Mouse (Mus musculus): ENCODE measurements around the gene Lin37. TPM values are rescaled to one million over a fixed set of nuclear protein-coding genes. Genes with fewer than 3 reads are reported as not detected.

The Lin37 gene
- total and polyA plus RNA-seq, 3 experiments = 24.9 to 82.7 (median 78.0) TPM

- Histone ChIP-seq H3K36me3 (replicated peaks) (peaks cover 70% of the 10 kb centered on the region), H3K4me1 (ENCODE audit: insufficient read depth, low read depth, low read length) (peaks cover 12% of the 10 kb centered on the region), H3K27me3 (ENCODE audit: insufficient read depth, low read length) (peaks cover 10% of the 10 kb centered on the region; the same call in 1 of the 2 replicates), H3K9me3 (replicated peaks) (no peaks in the 10 kb centered on the region), H3K4me3 (ENCODE audit: low read depth, low read length) (no peak overlapping the region)
- DNase-seq (ENCODE audit: low spot score) (no peak), ATAC-seq (ENCODE audit: extremely low read depth, insufficient number of reproducible peaks, low FRiP score, poor library complexity, severe bottlenecking) (no peak)
- TF ChIP-seq CTCF (IDR thresholded peaks at IDR 0.05; ENCODE audit: low read depth, low read length) = no peak
- TF ChIP-seq TAL1 (conservative IDR thresholded peaks at IDR 0.05; ENCODE audit: low read depth, low read length) = no peak
- TF ChIP-seq GATA1 (IDR thresholded peaks at IDR 0.05; ENCODE audit: borderline replicate concordance, low read length) = no peak
- no peak for TF ChIP-seq GATA2 (IDR thresholded peaks at IDR 0.05; ENCODE audit: borderline replicate concordance, low read depth, low read length)
- TF ChIP-seq POLR2AphosphoS5 (IDR thresholded peaks at IDR 0.05; ENCODE audit: insufficient replicate concordance, low read depth, low read length) = no peak
Measured at GRCm38 (mm10) chr7:30524487-30524886, 35.2 kb downstream of the Lin37 start.

DNA sequence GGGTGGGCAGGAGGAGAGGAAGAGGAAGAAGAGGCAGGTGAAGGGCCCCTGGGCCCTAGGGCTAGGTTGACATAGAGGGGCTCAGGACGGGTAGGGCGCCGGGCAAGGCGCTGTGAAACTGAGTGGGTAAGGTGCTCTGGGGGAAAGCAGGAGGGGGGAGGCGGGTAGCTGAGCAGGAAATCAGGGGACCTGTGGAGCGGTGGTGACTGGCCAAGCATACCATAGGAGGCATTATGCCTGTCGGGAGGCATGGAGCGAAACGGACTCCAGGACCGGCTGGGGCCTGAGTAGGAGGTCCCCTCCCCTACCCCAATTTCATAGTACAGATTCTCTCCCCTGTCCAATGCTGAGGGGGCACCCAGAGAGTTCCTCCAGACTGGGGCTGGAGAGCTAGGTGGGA lies 36.8 kb downstream of the Lin37 start:
- no peaks in the 10 kb centered on the region for H3K9me3 ChIP-seq (replicated peaks)
- H3K36me3 ChIP-seq (replicated peaks) = peaks cover 54% of the 10 kb centered on the region
- H3K4me3 ChIP-seq (ENCODE audit: low read depth, low read length) = no peak overlapping the region
- ATAC-seq (ENCODE audit: extremely low read depth, insufficient number of reproducible peaks, low FRiP score, poor library complexity, severe bottlenecking) = no peak
- DNase-seq (ENCODE audit: low spot score) = no peak
- H3K4me1 ChIP-seq (ENCODE audit: insufficient read depth, low read depth, low read length) = peaks cover 3% of the 10 kb centered on the region; the same call in 1 of the 2 replicates
- H3K27me3 ChIP-seq (ENCODE audit: insufficient read depth, low read length) = peaks cover 24% of the 10 kb centered on the region
- TF ChIP-seq POLR2AphosphoS5 (IDR thresholded peaks at IDR 0.05; ENCODE audit: insufficient replicate concordance, low read depth, low read length) (no peak), GATA2 (IDR thresholded peaks at IDR 0.05; ENCODE audit: borderline replicate concordance, low read depth, low read length) (no peak), CTCF (IDR thresholded peaks at IDR 0.05; ENCODE audit: low read depth, low read length) (no peak), TAL1 (conservative IDR thresholded peaks at IDR 0.05; ENCODE audit: low read depth, low read length) (no peak), GATA1 (IDR thresholded peaks at IDR 0.05; ENCODE audit: borderline replicate concordance, low read length) (no peak)

DNA sequence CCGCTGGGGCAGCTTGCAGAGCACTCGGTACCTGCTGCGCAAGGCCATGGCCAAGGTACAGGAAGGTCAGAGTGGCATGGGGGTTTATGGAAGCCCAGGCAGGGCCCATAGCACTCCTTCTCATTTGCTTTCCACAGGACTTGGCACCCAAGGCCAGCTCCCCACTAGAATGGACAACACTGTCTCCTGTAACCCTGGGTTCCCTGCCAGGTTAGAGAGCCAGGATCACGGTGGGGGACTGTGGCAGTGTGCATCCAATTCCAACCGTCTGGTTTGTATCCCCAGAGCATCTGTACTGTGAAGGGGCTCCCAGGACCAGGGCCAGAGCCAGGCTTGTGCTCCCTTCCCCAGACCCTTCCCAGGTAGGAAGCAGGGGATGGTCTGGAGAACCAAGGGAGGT lies 38.8 kb downstream of the Lin37 start:
- H3K27me3 ChIP-seq (ENCODE audit: insufficient read depth, low read length) = peaks cover 26% of the 10 kb centered on the region
- H3K36me3 ChIP-seq (replicated peaks) = peaks cover 34% of the 10 kb centered on the region
- no peaks in the 10 kb centered on the region for H3K9me3 ChIP-seq (replicated peaks)
- H3K4me3 ChIP-seq (ENCODE audit: low read depth, low read length) = no peak overlapping the region
- no peak for ATAC-seq (ENCODE audit: extremely low read depth, insufficient number of reproducible peaks, low FRiP score, poor library complexity, severe bottlenecking)
- no peak for DNase-seq (ENCODE audit: low spot score)
- H3K4me1 ChIP-seq (ENCODE audit: insufficient read depth, low read depth, low read length) = peaks cover 2% of the 10 kb centered on the region; the same call in 1 of the 2 replicates
- TF ChIP-seq CTCF (IDR thresholded peaks at IDR 0.05; ENCODE audit: low read depth, low read length) = no peak
- no peak for TF ChIP-seq GATA1 (IDR thresholded peaks at IDR 0.05; ENCODE audit: borderline replicate concordance, low read length)
- TF ChIP-seq POLR2AphosphoS5 (IDR thresholded peaks at IDR 0.05; ENCODE audit: insufficient replicate concordance, low read depth, low read length) = no peak
- no peak for TF ChIP-seq GATA2 (IDR thresholded peaks at IDR 0.05; ENCODE audit: borderline replicate concordance, low read depth, low read length)
- no peak for TF ChIP-seq TAL1 (conservative IDR thresholded peaks at IDR 0.05; ENCODE audit: low read depth, low read length)

DNA sequence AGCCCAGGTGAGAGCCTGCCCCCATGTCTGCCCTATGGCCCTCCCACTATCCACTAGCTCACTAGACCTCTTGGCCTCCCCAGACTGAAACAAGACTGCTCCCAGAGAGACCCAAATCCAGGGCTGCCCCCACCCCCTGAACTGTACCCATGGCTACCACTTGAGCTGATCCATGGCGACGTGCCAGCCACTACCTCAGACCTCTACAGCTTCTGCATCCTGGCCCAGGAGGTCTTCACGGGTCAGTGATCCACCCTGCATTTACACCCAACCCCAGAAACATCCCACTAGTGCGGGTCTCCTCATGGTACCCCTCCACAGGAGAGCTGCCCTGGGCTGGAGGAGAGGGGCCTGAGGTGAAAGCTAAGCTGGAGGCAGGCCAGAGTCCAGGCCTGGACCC lies 39.2 kb downstream of the Lin37 start:
- DNase-seq (ENCODE audit: low spot score) = no peak
- ATAC-seq (ENCODE audit: extremely low read depth, insufficient number of reproducible peaks, low FRiP score, poor library complexity, severe bottlenecking) = no peak

GRCm38 (mm10) chr7:30518325-30518724 lies 41.3 kb downstream of the Lin37 start:
- TF ChIP-seq TAL1 (conservative IDR thresholded peaks at IDR 0.05; ENCODE audit: low read depth, low read length) (no peak), POLR2AphosphoS5 (IDR thresholded peaks at IDR 0.05; ENCODE audit: insufficient replicate concordance, low read depth, low read length) (no peak), CTCF (IDR thresholded peaks at IDR 0.05; ENCODE audit: low read depth, low read length) (no peak), GATA2 (IDR thresholded peaks at IDR 0.05; ENCODE audit: borderline replicate concordance, low read depth, low read length) (no peak), GATA1 (IDR thresholded peaks at IDR 0.05; ENCODE audit: borderline replicate concordance, low read length) (no peak)
- H3K4me3 ChIP-seq (ENCODE audit: low read depth, low read length) = no peak overlapping the region
- H3K27me3 ChIP-seq (ENCODE audit: insufficient read depth, low read length) = peaks cover 30% of the 10 kb centered on the region
- H3K4me1 ChIP-seq (ENCODE audit: insufficient read depth, low read depth, low read length) = no peaks in the 10 kb centered on the region
- peaks cover 10% of the 10 kb centered on the region for H3K36me3 ChIP-seq (replicated peaks)
- ATAC-seq (ENCODE audit: extremely low read depth, insufficient number of reproducible peaks, low FRiP score, poor library complexity, severe bottlenecking) = no peak
- no peaks in the 10 kb centered on the region for H3K9me3 ChIP-seq (replicated peaks)
- no peak for DNase-seq (ENCODE audit: low spot score)

More for the DNA sequence above, 39.2 kb downstream of the Lin37 start:
- Histone ChIP-seq H3K36me3 (replicated peaks) (peaks cover 29% of the 10 kb centered on the region), H3K4me3 (ENCODE audit: low read depth, low read length) (no peak overlapping the region), H3K27me3 (ENCODE audit: insufficient read depth, low read length) (peaks cover 30% of the 10 kb centered on the region), H3K4me1 (ENCODE audit: insufficient read depth, low read depth, low read length) (no peaks in the 10 kb centered on the region), H3K9me3 (replicated peaks) (no peaks in the 10 kb centered on the region)
- TF ChIP-seq GATA2 (IDR thresholded peaks at IDR 0.05; ENCODE audit: borderline replicate concordance, low read depth, low read length) (no peak), POLR2AphosphoS5 (IDR thresholded peaks at IDR 0.05; ENCODE audit: insufficient replicate concordance, low read depth, low read length) (no peak), CTCF (IDR thresholded peaks at IDR 0.05; ENCODE audit: low read depth, low read length) (no peak)

DNA sequence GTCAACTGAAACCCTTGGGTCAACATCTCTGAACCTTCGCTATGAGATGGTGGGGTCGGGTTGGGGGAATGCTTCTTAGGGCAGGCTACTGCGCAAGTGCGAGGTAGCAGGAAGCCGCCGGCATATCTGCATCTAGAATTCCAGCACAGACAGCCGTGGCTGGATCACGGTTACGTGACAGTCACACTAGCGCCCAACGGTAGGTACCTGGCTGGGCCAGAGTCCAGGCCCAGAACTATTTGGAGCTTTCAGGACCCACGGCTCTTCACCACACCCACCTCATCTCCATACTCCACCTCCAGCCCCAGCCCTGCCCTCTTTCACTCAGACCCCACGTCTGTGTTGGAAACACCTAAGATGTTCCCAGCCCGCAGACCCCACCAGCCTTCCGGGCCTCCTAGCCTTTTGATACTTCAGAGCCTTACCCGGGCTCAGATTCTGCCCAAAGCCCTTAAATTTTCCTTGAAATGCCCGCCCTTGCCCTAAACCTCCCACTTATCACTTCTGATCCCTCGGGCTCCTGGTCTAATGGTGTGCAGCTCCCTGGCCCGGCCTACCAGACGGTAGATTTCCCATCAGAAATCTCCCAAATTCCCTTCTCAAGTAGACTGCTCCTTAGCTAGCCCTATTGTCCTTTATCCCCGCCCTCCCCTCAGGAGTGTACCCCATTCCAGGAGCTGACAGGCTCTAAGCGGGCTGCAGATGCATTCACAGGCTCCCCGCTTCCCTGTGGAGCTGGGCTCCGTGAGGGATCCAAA lies 44.5 kb downstream of the Lin37 start:
- Histone ChIP-seq H3K27me3 (ENCODE audit: insufficient read depth, low read length) (peaks cover 31% of the 10 kb centered on the region), H3K4me1 (ENCODE audit: insufficient read depth, low read depth, low read length) (no peaks in the 10 kb centered on the region), H3K4me3 (ENCODE audit: low read depth, low read length) (no peak overlapping the region), H3K36me3 (replicated peaks) (no peaks in the 10 kb centered on the region), H3K9me3 (replicated peaks) (no peaks in the 10 kb centered on the region)
- DNase-seq (ENCODE audit: low spot score) (no peak), ATAC-seq (ENCODE audit: extremely low read depth, insufficient number of reproducible peaks, low FRiP score, poor library complexity, severe bottlenecking) (no peak)
- TF ChIP-seq GATA1 (IDR thresholded peaks at IDR 0.05; ENCODE audit: borderline replicate concordance, low read length) = no peak
- no peak for TF ChIP-seq GATA2 (IDR thresholded peaks at IDR 0.05; ENCODE audit: borderline replicate concordance, low read depth, low read length)
- no peak for TF ChIP-seq CTCF (IDR thresholded peaks at IDR 0.05; ENCODE audit: low read depth, low read length)
- TF ChIP-seq TAL1 (conservative IDR thresholded peaks at IDR 0.05; ENCODE audit: low read depth, low read length) = no peak
- TF ChIP-seq POLR2AphosphoS5 (IDR thresholded peaks at IDR 0.05; ENCODE audit: insufficient replicate concordance, low read depth, low read length) = no peak

All from G1E (cell line).